Mouse (Mus musculus): ENCODE data around the gene A630023A22Rik.

The A630023A22Rik gene

DNA sequence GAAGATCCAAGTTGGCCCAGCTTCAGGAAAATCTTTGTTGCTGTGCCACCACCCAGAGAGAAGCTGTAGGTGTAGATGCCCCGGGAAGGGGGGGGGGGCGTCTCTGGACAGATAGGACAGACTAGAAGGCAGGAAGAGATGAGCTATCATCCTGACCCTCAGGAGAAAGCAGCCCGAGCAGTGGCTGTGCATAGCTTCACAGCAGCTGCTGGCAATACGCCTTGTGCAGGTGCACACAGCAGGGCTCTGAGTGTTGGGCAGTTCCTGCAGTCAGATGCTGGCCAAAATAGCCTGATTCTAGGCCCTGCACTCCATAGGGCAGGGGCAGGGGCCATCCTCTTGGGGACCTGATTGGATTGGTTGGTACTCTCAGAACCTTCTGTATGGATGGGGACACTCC, 15.7 kb downstream of the A630023A22Rik start:
- no peak for DNase-seq (ENCODE audit: low spot score in 2 of 2)

DNA sequence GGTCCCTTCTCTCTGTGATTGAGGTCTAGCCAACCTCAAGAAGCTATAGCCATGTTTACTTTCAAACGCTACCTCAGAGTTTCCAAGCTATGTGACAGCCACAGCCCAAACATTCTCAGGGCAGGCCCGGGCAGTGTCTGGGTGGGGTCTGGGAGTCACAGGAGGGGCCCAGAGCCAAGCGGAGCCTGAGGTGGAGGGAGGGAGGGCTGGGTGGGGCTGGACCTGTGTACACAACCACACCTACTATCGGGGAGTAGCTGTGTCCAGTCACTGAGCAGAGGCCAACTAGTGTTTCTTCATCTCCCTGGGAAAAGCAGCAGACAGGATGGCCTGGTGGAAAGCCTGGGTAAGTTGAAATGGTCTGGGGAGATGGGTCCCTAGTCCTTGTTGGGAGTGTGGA, 16.8 kb downstream of the A630023A22Rik start, which contains the start of gene Anxa8:
Anxa8 (plus strand) TSS at position 251 of the 400 bp plus-strand sequence.
- no peak for DNase-seq (ENCODE audit: low spot score in 2 of 2)

DNA sequence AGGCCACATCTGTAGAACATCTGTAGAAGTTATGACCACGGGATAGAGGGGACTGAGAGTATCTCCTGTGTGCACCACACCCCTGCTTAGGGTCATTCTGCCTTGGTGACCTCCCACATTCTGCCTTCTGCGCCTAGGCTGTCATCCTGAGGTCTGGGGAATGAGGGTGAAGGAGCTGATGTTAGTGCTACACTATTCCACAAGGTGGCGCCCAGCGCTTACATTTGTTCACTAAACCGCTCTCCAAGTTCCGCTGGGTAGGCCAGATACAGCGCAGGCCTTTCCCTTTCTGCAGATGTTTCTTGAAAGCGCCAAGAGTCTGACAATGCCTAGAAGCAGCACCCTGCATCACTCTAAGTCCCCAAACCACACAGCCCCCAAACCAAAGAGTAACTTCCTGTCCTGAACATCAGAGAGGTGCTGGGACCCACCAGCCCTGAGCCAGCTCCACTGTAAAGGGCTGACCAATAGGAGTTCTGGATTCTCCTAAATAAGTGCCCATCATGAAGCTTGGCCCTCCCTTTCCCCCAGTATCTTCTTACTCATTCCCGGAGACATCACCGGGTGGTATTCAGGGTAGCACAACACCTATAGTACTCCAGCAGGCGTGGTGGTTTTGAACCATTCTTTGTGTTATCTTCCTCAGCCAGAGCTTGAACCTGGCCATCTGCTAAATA, 22.1 kb downstream of the A630023A22Rik start:
- DNase-seq (ENCODE audit: low spot score in 2 of 2): peak in 1 of 2 experiments; percentile 3

DNA sequence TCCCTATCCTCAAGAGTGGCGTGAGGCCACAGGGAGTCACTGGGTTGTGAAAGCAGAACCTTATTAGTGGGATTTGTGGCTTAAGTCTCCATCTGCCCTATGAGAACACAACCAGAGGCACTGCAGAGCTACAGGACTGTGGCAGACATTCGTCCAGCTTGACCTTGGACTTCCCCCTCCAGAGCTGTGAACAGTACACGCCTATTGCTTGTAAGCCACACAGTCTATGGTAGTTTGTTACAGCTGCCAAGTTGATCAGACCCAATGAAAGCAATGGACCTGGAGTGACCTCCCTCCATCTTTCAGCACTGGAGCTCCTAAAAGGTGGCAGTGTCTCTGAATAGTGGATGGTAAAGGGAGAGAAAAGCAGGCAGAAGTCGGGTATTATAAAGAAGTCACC, 24.3 kb downstream of the A630023A22Rik start:
- no peak for DNase-seq (ENCODE audit: low spot score in 2 of 2)

DNA sequence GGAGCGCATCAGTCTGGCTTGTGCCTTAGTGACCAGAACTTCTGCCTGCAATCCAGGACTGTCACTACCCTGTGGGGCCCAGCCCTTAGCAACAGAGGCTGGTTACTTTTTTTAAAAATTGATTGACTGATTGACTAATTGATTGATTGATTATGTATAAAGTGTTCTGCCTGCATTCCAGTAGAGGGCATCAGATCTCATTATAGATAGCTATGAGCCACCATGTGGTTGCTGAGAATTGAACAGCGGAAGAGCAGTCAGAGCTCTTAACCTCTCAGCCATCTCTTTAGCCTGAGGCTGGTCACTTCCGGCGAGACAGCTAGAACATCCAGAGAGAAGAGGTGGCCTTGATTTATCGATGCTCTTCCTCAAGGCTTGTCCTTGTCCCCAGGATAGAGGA, 25.3 kb downstream of the A630023A22Rik start:
- no peak for DNase-seq (ENCODE audit: low spot score in 2 of 2)

DNA sequence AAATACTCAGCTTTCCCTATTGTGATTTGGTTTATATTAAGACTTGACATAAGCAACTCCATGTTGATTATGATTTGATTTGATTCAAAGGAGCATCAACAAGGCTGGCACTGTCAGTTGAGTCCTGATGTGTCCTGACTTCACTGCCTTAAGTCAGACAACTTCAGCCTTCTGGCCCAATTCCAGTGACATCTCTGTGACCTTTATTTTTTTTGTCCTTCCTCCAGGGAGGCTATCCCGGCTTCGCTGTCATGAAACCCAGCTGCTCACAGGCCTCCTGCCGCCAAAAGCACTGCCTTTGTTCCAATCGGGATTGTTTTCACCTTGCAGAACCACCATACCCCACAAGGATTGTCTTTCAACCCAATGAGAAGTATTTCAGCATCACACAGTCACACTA, 27.2 kb downstream of the A630023A22Rik start:
- DNase-seq (ENCODE audit: low spot score in 2 of 2): no peak

DNA sequence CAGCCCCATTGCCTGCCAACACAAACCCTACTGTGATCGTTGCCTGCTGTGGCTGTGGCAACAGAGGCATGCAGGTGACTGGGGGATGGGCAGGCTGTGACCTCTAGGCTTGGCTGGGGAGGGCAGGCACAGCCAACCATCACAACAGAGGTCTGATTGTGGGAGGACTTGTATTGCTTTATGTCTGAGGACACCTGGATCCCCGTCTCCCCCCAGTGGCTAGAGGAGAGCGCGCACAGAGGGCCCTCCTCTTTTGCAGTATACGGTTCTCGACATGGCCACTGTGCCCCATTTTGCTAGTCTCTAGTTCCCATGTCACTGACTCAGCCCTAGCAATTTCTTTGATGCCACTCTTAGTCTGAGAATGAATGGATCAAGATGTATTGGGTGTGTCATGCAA, 30.9 kb downstream of the A630023A22Rik start:
- no peak for DNase-seq (ENCODE audit: low spot score in 2 of 2)

DNA sequence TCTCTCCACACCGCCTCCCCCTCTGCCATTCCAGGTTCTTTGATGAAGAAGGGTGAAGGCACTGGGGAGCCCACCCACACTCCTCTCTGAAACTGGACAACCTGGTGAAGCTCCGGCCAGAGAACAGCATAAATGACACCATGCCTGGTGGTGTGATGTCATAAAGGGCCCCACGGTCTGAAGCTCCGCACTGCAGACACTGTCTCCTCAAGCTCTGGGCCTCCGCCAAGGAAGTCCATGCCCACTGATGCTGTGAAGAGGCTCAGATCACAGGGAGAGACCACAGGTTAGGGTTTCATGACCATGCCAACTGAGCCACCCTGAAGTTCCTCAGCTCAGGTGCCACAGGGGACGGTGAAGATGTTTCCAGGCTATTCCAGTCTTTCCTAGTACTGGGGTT, 50.0 kb downstream of the A630023A22Rik start, which contains the start of gene Antxrl:
Antxrl (plus strand) TSS at position 192 of the 400 bp plus-strand sequence.
- DNase-seq (ENCODE audit: low spot score in 2 of 2): no peak

DNA sequence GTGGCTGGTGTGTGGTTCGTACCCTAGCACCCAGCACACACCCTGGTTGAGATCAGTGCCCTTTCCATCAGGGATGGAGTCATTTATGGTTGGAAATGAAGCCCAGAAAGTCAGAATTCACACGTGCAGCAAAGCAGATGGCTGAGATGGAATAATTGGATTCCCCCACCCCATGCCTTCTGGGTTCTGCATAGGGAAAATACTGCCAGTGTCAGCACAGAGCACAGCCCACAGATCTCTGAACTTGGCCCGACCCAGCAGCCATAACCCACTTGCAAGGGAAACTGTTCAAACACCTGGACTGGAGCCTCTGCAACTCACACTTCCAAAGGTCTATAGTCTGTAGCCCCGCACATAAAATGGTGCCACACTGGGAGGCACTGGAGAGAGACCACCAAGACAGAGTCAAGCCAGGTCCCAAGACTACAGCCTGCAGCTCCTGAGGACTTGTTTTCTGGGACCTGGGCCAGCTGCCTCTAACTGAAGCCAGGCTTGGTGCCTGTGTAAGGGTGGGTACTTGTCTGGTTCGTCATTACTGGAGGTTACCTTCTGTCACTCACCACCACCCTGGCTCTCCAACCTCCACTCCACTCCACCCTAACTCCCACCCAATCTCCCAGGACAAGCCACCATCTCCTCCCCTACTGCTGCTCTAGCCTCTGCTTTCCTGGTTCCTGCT, 52.3 kb downstream of the A630023A22Rik start:
- no peak for DNase-seq (ENCODE audit: low spot score in 2 of 2)

DNA sequence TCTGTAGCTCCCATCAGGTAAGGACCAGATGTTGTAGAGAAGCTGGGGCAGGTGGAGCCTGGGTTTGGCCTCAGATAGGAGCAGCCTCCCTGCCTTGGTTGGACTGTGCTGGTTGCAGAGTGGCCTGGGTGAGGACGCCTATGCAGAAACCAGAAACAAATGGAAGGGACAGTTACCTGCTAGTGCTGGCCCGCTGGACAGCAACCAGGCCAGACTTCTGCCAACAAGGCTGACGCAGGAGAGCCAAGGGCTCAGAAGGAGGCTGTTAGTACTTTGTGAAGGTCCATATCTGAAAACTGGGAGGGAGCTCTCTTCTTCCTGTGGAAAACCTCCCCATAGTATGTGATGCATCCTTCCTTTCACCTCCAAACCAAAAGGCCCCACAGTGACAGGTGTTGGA, 59.2 kb downstream of the A630023A22Rik start:
- no peak for DNase-seq (ENCODE audit: low spot score in 2 of 2)

DNA sequence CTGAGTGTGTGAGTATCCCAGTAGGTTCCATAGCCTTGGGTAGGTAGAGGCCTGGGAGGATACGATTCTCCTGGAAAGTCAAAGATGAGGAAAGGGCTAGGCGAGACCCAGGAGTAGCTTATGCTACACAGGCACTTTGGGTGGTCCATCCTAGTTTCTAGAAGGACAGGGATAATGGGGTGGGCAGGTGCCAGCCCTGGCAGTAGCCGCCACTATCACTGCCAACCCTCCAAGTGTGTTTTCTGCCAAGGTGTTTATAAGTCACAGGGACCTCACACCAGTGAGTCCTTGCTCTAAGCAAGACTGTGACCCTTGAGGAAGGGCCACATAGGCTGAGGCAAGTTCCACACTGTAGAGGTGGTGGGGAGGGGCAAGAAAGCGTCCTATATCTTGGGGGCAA, 61.3 kb downstream of the A630023A22Rik start:
- DNase-seq (ENCODE audit: low spot score in 2 of 2): no peak

DNA sequence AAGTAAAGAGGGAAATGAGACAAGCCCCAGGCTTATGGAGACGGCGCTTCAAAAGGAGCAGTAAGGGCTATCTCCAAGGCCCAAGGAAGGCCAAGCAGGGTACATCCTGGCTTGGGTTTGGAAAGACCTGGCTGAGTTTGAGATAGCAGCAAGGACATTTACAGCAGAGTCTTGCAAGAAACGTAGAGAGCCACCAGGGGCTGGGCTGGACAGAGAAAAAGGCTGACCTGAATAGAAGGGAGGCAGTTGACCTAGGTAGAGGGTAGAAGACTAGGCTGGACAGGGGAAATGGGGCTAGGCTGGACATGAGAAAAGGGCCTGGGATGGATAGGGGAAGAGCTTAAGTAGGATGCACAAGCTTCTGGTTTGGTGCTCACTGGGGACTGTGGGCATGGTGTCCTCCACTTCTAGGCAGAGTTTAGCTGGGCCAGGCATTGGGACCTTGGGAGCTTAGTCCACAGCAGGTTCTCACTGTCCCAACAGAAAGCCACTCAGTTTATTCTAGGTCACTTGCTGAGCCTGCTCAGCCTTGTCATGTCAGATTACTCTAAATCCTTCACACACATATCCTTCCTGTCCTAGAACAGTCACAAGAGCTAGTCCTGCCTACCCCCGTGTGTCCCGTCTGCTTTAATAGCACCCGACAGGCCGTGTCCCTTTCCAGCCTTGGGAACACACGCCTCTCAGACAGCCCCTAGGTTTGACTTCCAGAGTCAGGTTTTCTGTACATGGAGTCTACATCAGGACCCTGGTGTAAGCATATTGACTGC, 68.5 kb downstream of the A630023A22Rik start:
- DNase-seq (ENCODE audit: low spot score in 2 of 2): no peak

DNA sequence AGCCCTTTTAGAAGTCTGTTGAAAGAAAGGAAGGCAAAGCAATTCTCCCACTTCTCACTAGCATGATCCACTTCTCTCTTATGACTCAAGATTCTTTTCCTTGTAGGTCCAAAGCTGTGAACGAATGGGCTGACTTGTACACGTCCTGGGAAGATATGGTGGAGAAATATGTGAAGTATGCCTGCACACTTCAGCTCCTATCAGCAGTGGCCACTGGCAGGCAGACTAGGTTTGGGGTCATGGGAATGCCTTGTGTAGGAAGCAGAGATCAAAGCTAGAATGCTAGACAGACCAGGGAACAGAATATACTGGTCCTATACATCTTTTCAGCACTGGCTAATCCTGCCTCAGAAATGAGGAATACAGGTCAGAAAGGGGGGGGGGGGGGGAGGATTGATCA, 75.8 kb downstream of the A630023A22Rik start:
- DNase-seq (ENCODE audit: low spot score in 2 of 2): no peak

DNA sequence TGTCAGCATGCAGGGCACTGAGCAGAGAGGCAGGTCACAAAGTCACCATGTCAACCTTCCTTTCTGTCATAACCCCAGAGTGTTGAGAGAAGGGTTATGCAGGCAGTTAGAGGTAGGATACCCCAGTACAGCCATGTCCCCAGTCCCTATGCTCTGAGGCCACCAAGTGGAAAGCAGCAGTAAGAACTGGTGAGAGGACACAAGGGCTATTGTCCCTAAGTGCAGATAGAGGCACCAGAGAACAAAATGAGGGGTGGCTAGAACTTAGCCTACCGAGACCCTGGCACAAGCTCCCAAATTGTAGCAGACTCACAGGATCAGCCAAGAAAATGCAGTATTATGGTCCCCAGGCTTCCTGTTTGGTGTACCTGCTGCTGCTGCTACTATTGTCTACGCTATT, 85.6 kb downstream of the A630023A22Rik start:
- no peak for DNase-seq (ENCODE audit: low spot score in 2 of 2)

DNA sequence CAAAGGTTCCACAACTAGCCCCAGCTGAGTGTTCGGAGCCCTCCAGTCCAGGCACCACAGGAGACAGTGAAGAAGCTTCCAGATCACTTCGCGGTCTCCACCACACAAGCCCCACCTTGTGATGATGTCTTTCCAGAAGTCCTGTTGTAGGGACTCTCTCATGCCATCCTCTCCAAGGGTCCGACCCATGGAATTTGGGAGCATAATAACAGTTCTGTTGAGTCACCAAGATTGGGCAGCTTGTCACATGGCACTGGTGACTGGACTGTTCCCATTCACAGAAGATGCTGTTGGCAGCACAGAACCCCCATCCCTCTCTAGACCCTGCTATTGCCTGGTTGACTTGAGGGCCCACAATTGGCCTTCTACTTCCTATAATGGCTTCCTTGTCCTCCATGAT, 86.2 kb downstream of the A630023A22Rik start, which contains the start of gene Gm5460:
Gm5460 (plus strand) TSS at position 378 of the 400 bp plus-strand sequence.
- DNase-seq (ENCODE audit: low spot score in 2 of 2): no peak

DNA sequence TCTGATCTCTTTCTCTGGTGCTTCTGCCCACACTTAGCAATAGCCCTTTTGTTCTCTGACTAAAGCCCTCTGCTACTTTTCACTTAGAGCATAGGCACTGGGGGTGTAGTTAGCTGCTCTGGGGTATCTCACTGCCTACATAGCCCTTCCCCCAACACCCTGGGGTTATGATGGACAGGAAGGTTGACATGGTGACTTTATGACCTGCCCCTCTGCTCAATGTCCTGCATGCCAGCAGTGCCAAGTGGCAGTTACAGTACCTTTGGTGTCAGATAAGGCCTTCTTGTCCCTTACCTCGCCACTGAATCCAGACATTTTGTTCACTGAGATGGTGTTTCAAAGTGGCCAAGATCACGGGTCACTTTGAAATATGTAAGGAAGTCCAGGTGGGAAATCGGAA, 87.5 kb downstream of the A630023A22Rik start, which contains the start of gene Gm30083:
Gm30083 (minus strand) TSS at position 120 of the 400 bp plus-strand sequence.
- no peak for DNase-seq (ENCODE audit: low spot score in 2 of 2)

DNA sequence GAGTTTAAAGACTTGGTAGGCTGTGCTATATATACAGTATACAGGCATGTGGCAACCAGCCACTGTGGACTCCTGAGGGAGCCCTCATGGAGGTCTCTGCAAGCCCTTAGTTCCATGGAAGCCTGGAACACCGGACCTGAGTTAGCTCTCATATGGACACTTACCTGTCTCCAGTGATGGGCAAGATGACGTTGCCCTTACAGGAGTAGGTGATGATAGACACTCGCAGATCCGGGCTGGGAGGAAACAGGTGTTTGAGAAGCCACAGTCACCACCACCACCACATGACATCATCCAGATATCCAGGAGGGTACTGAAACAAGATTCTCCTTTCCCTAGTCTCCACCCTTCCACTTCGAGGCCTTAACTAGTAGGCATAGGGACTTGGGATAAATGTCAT, 100.2 kb downstream of the A630023A22Rik start:
- no peak for DNase-seq (ENCODE audit: low spot score in 2 of 2)

DNA sequence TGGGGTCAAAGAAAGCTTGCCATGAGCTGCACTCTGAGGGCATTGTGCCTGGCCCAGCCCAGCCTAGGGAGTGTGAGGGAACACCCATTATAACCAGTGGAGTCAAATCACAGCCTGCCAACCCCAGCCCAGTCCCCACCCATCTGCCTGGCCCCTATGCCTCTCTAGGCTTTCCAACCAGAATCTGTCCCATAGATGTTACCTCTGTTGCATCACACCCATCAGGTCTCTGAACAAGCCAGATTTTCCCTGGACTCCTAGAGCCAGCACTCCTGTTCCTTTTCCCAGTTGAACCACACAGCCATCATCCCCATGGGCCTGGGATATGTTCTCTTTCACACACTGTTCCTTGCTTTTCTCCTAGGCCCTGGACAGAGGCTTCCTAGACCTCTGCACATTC, 101.1 kb downstream of the A630023A22Rik start:
- DNase-seq (ENCODE audit: low spot score in 2 of 2): no peak

Measured in spleen, postnatal 36 days (tissue).